Mouse (Mus musculus) right cerebral cortex, postnatal 25 days (tissue): ENCODE data around the gene Hilpda.
A peak's percentile ranks its signal among the peaks of the same experiment; 100 is the strongest.

Experiments used
- DNase-seq: peaks from one replicate; pipeline ENCODE4 v3.0.0; 2022

The Hilpda gene

DNA sequence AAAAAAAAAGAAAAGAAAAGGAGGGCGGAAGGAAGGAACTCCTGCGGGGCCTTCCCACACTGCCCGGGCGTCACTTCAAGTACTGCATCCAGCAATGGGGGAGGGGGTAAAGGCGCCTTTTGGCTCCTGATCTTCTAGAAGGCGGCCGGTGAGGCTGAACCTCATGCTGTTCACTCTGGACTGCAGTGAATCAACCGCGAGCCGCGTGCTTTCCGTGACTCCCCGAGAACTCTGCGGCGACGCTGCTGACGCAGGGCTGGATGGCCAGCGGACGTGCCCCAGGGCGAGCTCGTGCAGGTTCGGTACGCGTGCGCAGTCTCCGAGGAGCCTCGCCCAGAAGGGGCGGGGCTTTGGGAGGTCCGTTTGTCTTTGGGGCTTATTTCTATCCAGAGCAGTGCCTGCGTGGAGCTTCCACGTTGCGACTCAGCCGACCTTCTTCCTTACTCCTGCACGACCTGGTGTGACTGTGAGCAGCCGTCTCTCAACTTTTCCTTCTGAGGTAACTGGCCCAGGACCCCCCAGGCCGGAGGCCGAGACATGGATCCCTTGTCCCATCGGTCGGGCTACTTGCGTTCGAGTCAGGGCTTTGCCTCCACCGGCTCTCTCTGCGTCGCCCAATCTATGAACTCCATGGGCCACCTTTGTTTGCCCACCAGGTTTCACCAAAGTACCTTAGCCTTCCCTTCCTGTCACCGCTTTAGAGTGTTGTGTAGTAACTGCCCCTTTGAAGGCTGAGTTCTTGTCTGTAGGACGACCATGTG is at the start of gene Hilpda:
Gene Hilpda (plus strand): TSS at position 177 of the 761 bp plus-strand sequence.
- peak; percentile 88 for DNase-seq

DNA sequence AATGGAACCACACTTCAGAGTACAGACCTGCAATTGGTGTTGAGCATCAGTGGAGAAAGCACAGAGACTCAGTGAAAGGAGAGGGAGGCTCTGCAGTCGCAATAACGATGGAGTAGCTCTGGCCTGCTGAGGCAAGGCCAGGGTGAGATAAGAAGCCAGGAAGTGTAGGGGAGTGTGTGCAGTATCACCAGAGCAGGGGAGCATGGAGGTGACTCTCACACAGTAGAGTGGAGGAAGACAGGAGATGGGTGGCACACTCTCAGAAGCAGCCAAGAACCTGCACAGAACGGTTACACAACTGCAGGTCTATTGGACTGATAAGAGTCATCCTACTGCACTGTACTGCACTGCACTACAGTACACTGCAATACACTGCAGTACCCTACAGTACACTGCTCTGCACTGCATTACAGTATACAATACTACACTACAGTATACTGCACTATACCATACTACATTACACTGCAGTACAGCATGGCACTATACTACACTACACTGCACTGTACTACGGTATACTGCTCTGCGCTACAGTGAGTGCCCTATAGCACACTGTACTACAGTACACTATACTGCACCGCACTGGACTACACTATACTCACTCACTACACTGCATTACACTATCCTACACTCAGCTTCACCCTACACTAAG is 42.9 kb upstream of the Hilpda start:
- DNase-seq, result no peak

DNA sequence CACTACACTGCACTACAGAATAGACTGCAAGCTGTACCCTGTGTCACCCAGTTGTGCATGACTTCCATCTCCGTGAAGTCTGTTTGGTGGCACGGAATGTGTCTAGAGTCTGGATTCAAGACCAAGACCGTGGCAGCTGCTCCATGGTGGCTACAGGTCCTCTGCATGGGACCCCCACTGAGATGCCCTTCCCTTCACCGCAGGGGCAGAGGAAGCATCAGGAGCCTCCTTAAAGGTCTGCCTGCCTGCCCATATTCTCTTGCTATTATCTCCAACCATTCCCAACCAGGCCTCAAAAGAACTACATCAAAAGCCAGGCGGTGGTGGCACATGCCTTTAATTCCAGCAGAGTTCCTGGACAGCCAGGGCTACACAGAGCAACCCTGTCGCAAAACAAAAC is 41.9 kb upstream of the Hilpda start:
- DNase-seq, result no peak

DNA sequence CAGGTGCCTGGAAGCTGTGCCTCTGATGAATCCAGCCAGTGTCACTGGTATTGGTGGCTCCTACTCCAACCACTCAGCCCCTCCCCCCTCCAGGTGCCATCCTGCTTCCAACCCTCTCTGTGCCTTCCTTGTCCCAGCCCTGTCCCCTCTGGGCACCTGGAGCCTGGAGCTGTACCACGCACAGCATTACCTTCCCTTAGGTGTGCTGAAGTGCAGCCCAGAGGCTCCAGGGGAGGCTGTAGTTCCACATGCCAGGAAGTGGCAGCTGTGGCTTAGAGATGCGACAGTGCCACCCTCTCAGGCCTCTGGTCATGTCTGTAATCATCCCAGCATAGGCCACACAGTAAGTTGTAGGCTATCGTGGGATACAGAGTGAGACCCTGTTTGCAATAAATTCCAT is 40.5 kb upstream of the Hilpda start:
- no peak for DNase-seq

DNA sequence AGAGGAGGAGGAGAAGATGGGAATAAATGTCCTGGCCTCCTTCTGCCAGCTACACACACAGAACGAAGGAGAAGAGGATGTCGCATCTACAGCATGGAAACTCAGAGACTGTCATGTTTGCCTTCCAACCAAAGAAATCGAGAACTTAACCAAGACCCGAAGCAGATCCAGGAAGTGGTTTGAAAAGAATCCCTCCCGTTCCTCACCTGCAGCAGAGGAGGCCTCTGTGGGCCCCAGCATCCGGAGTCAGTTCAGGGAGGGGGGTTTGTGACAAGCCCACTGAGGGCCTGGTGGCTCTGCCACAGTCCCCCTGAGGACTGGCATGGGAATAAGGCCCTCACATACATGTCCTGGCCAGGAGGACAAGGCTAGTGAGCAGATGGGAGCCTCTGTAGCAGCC is 40.0 kb upstream of the Hilpda start:
- DNase-seq, result no peak

DNA sequence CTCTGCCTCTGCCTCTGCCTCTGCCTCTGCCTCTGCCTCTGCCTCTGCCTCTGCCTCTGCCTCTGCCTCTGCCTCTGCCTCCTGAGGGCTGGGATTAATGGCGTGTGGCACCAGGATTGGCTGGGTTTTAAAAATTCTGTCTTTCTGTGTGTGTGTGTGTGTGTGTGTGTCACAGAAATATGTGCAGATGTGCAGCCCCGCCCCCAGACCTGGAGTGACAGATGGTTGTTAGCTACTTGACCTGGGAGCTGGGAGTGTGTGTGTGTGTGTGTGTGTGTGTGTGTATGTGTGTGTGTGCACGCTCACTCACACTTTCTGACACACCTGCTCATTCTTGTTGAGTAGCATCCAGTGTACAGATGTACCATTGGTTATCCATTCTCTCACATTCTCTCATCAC is 38.6 kb upstream of the Hilpda start:
- no peak for DNase-seq

DNA sequence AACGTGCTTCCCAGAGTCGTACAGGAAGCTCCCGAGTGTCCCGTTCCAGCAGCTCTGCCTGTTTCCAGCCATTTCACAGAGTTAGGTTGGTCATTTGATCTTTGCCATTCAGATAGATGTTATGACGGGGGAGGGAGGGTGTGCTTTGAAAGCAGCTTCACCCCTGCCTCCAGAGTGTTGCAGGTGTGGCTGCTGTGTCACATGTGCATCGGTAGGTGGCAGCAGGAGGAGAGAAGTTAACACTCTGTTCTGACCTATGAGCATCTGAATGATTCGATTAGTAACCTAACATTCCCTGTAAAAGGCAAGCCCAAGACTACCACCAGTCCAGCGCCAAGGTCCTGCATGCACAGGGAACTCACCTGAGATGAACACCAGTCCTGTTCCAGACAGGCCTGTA is 38.0 kb upstream of the Hilpda start:
- no peak for DNase-seq

DNA sequence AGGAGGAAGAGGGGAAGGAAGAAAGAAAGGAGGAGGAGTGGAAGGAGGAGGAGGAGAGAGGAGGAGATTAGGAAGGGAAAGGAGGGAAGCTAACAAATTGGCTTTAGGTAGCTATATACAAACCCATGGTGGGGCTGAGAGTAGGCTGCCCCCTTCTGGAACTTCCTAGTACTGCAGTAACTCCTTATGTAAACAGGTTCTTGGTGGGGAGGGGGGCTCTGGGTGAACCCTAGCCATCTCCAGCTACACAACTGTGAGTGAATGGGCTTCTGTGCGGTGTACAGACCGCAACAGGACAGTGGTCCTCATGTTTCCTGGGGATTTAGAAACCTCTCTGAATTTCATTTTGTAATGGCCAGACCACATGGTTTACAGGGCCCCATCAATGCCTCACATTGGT is 31.5 kb upstream of the Hilpda start:
- DNase-seq, result no peak

DNA sequence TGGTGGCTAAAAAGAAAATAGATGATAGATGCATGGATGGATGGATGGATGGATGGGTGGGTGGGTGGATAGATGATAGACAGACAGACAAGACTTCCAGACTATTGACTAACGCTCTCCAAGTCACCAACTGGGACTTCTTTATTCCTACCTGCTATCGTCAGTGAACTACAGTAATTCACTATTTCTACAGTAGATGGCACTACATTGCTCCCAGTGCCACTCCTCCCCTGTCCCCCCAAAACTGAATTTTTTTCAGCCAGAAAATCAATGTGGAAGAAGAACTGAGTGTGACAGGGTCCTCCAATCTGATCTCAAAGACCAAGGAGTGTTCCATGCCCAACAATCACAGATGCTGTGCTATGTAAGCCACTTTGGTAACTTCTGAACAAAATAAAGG is 30.6 kb upstream of the Hilpda start:
- DNase-seq, result no peak

DNA sequence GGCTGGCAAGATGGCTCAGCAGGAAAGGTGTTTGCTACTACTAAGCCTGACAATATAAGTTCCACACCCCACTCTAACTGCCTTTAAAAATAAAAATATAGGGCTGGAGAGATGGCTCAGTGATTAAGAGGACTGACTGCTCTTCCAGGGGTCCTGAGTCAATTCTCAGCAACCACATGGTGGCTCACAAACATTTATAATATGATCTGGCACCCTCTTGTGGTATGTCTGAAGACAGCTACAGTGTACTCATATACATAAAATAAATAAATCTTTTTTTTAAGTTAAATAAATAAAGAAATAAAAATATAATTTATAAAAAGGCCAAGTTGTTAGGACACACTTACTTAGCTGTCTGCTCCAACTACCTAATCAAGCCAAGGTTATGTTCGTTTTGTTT is 30.0 kb upstream of the Hilpda start:
- no peak for DNase-seq

DNA sequence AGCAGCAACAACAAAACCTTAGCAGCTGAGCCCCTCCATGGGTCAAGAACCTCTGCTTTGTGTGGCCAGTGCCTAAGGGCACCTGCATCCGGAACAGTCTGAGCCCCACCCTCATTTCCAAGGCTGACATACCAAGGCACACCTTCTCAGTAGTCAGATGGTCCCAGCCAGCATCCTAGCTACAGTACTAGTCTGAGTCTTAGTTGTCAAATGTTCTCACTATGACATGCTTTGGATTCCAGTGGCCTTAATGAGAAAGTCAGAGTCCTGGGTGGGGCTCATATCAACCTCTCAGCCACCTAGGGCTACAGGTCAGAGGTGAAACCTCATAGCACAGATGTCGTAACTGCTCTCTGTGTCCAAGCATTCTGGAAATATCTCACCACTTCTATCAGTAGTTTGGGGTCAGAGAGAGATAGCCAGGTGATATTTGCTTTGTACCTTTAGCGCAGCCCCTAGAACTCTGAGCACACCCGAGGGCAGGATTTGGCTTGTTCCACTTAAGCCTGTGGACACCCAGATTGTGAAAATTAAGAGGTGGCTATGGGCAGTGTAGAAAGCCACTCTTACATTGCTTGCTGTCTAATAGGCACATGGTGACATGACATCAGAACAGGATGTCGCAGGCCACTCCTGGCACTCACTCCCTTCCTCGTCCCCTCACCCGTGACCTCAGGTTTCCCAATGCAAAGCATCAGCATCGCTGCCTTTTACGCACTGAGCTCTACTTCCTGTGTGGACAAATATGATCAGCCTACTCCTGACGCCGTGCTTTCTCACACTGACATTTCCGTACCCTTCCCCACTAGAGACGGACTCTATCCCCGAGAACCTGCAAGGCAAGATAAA is 26.8 kb upstream of the Hilpda start:
- DNase-seq, result no peak

DNA sequence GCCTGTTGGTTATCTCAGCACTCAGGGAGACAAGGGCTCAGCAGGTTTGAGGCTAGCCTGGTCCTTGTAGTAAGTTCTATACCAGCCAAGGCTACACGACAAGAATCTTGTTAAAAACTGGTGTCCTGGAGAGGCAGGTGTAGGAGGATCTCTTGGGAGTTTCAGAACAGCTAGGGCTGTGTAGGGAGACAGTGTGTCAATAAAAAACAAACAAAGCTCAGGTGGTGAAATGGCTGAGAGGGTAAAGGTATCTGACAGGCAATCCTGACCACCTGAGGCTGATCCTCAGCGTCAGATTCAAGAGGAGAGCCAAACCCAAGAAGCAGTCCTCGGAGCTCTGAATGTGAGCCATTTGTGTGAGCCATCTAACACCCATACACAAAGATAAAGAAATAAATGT is 26.1 kb upstream of the Hilpda start:
- no peak for DNase-seq

DNA sequence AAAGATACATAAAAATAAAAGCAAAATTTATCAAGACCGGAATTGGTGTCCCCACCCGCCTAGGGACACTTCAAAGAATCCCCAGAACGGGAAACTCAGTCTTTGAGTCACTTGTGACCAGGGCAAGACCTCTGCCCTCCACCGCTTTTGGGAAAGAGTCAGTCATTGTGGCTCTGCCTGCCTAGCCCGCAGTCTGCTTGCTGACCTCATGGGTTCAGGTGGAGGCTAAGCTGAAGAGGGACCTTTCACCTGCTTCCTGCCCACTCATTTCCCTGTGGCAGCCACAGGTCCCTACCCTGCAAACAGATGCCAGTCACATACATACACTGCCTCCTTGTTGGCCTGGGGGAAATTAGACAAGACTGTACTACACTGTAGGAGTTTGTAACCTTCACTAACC is 25.7 kb upstream of the Hilpda start:
- no peak for DNase-seq

DNA sequence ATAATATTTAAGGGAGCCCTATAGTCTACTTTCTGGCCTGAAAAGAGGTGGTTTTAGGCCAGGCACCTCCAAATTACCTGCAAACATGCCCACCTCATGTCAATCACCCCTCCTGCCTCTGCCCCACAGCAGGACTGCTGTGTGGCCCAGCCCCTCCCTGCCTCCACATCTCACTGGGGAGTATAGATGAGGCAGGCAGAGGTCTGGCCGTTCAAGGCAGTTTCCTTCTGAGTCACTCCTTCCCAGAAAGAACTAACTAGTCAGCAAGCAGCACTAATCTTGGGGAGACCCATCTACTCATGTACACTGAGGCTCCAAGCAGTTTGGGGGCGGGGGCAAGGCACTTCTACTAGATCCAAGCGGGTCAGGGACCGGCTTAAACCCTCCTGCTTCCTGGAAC is 25.2 kb upstream of the Hilpda start:
- no peak for DNase-seq

DNA sequence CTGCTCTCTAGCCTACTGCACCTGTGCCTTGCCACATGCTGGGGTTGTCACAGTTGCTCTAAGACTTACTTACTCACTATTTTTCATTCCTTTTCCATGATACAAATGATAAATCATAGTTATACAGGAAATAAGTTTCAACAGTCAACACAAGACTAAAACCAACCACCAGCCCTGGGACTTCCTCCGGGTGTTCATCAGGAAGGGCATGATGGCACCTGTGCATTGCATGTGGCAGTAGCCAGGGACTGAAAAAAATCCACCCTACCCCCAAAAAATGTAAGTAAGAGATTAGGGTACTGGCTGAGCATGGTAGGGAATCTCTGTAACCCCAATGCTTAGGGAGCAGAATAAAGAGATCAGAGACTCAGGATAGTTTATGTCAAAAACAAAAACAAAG is 12.9 kb upstream of the Hilpda start:
- DNase-seq, result no peak

DNA sequence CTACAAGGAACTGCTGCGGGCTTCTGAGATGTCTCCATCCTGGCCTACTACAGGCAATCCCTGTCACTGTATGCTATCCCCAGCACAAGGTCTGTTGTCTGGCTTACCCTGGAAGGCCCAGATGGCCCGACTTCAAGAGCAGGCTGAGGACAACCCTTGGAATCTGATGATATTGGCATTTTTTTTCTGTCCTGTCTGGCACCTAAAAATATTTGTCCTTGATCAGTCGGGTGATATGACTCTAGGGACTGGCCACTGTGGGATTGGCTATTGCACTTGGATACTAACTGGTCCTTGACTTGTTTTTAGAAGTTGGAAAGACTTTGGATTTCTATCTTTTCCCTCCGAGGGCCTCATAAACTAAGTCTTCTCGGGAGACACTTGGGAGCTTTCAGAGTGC is 10.5 kb upstream of the Hilpda start:
- DNase-seq, result no peak

DNA sequence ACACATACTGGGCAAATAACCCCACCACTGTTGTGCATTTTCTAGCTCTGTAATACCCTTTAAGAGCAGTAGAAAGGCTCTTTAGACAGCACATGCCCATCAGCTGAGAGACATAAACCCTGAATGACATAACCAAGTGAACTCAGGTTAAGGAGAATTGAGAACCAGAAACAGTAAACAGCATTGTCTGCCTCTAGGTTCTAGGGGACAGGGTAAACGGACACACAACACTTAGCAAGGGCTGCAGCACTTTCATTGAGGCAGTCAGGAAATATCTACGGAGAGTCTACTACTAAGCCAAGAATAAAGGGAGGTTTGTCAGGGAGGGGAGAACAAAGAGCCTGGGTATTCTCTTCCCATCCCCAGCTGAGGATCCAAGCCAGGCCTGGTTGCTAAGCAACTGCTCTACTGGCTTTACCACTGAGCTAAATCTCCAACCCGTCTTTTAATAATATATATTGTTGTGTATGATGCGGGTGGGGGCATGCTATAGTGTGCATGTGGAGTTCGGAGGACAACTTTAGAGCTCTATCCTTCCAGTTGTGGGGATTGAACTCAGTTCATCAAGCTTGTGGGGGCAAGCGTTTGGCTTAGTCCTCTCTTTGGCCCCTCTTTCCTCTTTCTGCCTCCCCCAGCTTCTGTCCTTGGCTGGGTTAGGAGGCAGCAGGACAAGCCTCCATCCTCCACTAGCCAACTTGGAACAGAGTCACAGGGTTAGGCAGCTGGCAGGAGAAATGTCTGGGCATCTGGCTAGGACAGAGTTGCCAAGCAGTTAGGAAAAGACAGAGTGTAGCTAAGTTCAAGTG is 8.4 kb upstream of the Hilpda start:
- peak; percentile 28 for DNase-seq

DNA sequence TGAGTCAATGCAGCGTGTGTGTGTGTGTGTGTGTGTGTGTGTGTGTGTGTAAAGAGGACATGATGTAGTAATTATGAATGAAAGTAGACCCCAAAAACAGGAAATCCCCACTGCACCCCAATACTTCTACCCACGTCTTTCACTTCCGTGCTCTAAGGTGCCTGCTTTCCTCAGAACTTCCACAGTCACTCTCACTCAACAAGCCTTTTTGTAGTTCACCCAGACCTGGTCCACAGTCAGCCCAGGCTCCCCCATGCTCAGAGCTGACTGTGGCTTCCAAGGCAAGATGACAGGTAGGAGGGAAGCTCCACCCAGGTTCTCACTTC is 7.9 kb upstream of the Hilpda start:
- DNase-seq, result no peak

DNA sequence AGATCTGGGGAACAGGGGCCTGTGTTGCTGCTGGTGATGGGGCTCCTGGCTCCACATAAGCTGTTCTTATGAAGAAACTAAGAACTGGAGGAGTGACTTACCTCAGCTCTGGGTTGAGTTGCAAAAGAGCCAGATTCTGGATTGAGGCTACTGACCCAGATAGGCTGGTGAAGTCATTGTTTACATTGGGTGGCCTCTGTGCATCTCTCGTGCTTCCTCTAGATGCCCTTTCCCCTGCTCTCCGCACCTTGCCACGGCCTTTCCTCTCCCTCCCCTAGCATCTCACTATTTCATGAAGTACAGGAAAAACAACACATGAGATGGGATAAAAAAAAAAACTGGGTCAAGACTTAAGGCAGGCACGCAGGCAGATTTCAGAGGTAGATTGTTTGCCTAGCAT is 5.4 kb upstream of the Hilpda start:
- DNase-seq, result no peak

DNA sequence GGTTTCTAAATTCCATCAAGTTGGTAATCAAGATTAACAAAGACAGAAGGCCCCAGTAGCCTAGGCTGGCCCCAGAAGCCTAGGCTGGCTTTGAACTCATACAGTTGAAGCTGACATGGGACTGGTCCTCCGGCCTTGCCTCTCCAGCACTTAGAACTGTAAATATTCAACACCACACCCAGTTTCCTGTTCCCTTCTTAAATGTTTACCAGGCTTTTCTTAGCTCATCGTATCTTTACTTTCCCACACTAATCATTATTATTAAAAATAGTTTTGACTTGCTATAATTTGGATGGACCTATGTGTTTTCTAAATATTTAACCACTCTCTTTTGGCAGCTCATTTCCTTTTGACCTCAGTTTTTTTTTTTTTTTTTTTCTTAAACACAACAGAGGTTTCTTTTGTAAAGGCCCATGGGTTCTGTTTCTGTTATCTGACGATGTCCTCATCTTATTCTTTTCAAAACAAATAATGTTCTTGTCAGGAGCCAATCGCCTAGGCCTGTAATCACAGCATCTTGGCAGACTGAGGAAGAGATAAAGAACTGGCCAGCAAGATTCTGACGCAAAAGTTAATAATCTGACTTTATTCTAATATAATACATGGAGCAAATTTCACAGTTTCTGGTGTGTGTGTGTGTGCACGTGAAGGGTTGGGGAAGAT is 3.2 kb upstream of the Hilpda start:
- no peak for DNase-seq

DNA sequence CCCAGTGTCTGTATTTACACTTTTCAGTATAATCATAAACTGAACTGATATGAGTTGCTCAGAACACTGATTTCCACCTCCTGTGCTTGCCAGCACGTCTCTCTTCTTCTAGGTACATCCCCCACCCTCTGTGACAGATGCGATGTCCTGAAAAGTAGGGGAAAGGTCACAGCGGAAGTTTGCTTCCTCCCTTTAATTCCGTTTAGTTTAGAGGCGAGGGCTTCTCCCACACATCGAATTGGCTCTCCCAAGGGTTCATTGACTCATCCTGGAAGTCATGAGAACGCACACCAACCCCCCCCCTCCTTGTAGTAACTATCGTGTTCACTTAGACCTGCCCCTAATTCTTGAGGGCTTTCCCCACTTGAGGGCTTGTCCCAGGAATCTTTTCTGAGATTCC is 1.3 kb upstream of the Hilpda start:
- no peak for DNase-seq

DNA sequence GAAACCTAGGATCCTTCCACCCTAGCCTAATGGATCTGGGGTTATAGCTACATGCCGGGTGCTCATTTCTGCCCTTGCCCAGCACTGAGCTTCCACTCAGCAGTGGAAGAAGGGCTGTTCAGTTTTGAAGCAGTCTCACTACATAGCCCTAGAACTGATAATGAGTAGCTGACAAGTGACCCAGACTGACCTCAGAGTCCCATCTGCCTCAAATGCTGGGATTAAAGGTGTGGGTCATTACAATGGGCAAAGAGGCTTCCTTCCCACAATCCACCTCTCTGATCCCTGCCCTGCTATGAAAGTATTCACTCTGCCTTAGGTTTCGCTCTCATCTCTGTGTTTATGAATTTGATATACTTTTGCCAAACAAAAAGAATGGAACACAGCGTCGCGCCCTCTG is 4.5 kb downstream of the Hilpda start:
- no peak for DNase-seq
